Mouse (Mus musculus) ES-E14 (cell line): ENCODE measurements at regions not wholly inside any gene's neighbourhood (a gene's known extent, or its start where the extent isn't known, plus 50 kb on each side); places are given as distances from the start of the nearest gene placed in this dataset.

Source experiments
- DNase-seq: peaks from one replicate; pipeline ENCODE4 v3.0.0-alpha.2; 2013; ENCODE audit warnings: low read depth, low spot score
- H3K27ac ChIP-seq: 2 replicates; pipeline ENCODE4 v1.5.1; 2012; ENCODE audit warnings: low read depth, mild to moderate bottlenecking, low read length, moderate library complexity, mixed read lengths; ENCODE audit not compliant: poor library complexity, insufficient read depth, severe bottlenecking
- H3K36me3 ChIP-seq: 2 replicates; pipeline ENCODE4 v1.6.1; 2012; ENCODE audit warnings: mild to moderate bottlenecking, low read length, moderate library complexity, mixed read lengths; ENCODE audit not compliant: control insufficient read depth, poor library complexity, insufficient read depth, severe bottlenecking
- H3K4me1 ChIP-seq, 2 experiments: fragments of 150-350 bp in 1 of 2; sonication (generic) in 1 of 2; 2 replicates each; pipeline ENCODE4 v1.6.1; 2012; ENCODE audit warnings: low read length in 2 of 2, mild to moderate bottlenecking in 1 of 2, mixed read lengths in 1 of 2; ENCODE audit not compliant: control insufficient read depth in 2 of 2, insufficient read depth in 2 of 2, poor library complexity in 1 of 2
- H3K4me3 ChIP-seq, 2 experiments: fragments of 150-350 bp in 1 of 2; sonication (generic) in 1 of 2; 2 replicates each; pipeline ENCODE4 v1.5.1; 2012; ENCODE audit warnings: low read length in 2 of 2, low read depth in 1 of 2, mild to moderate bottlenecking in 1 of 2, mixed read lengths in 1 of 2; ENCODE audit not compliant: insufficient read depth in 1 of 2, poor library complexity in 1 of 2, severe bottlenecking in 1 of 2
- H3K9ac ChIP-seq: 2 replicates; pipeline ENCODE4 v1.6.1; 2012; ENCODE audit warnings: low read depth, mild to moderate bottlenecking, low read length, mixed read lengths; ENCODE audit not compliant: poor library complexity, insufficient read depth, severe bottlenecking
- H3K9me3 ChIP-seq: fragments of 150-350 bp; sonication (generic); 2 replicates; pipeline ENCODE4 v1.6.1; 2012; ENCODE audit warnings: low read depth, mild to moderate bottlenecking, low read length; ENCODE audit not compliant: control insufficient read depth, insufficient read depth
- CHD2 ChIP-seq: IDR thresholded peaks from 2 replicates; pipeline ENCODE4 v1.6.1; 2014; ENCODE audit warnings: mild to moderate bottlenecking, low read depth, low read length, inconsistent platforms
- HCFC1 ChIP-seq: IDR thresholded peaks from 2 replicates; pipeline ENCODE4 v1.6.1; 2012; ENCODE audit warnings: low read length, inconsistent platforms, borderline replicate concordance; ENCODE audit not compliant: insufficient read depth
- MAFK ChIP-seq: IDR thresholded peaks from 2 replicates; pipeline ENCODE4 v1.6.1; 2014; ENCODE audit warnings: mild to moderate bottlenecking, low read depth, low read length, inconsistent platforms; ENCODE audit not compliant: insufficient read depth
- ZC3H11A ChIP-seq: IDR thresholded peaks from 2 replicates; pipeline ENCODE4 v1.6.1; 2012; ENCODE audit warnings: low read depth, mild to moderate bottlenecking, inconsistent platforms, low read length, borderline replicate concordance
- ZNF384 ChIP-seq: IDR thresholded peaks from 2 replicates; pipeline ENCODE4 v1.6.1; 2012; ENCODE audit warnings: low read depth, low read length, inconsistent platforms
- in situ Hi-C, 2 experiments: fragments of 600-800 bp; cut with MboI; formaldehyde crosslinking; loops; one replicate each; pipeline ENCODE4 v1.15.1; 2025; ENCODE audit warnings: low sequenced_read_pairs in 2 of 2, inconsistent platforms in 1 of 2; ENCODE audit not compliant: unreplicated experiment in 2 of 2

DNA sequence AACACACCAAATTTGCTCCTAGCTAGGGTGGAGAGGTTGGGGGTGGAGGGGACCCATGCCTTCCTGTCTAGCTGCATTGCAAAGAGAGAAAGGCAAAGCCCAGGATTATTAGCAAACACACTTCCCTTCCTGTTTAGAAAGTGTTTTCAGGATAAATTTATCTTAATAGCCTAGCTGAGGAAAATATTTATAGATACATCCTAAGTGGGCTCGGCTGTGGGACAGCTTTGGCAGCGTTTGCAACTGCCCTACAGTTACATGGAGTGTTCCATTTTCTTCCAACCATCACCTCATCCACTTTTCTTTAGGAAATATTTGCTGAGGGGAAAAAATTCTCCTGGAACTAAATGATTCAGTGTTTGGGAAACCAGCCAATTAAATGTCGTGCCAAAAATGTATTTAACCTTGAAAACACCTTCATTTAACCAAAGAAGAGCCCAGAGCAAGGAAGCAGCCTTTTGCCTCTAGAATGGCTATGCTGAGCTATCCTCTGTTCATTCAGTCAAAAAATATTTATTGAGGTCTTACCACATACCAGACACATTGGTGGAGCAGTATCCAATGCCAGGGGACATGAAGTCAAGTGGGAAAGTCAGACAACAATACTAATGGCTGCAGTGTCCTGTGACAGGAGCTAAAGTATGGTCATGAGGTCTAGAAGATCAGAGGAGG, 291.6 kb downstream of the Abcc12 start:
- in situ Hi-C loops, result no loop called here
- no peak for DNase-seq
- H3K4me1 ChIP-seq, result no peaks in the 10 kb centered on the region
- no peak overlapping the region for H3K27ac ChIP-seq
- TF ChIP-seq ZC3H11A (no peak), MAFK (no peak), HCFC1 (no peak), CHD2 (no peak), ZNF384 (no peak)
- no peaks in the 10 kb centered on the region for H3K36me3 ChIP-seq
- no peak overlapping the region for H3K9ac ChIP-seq
- H3K9me3 ChIP-seq, result no peaks in the 10 kb centered on the region
- no peak overlapping the region for H3K4me3 ChIP-seq

DNA sequence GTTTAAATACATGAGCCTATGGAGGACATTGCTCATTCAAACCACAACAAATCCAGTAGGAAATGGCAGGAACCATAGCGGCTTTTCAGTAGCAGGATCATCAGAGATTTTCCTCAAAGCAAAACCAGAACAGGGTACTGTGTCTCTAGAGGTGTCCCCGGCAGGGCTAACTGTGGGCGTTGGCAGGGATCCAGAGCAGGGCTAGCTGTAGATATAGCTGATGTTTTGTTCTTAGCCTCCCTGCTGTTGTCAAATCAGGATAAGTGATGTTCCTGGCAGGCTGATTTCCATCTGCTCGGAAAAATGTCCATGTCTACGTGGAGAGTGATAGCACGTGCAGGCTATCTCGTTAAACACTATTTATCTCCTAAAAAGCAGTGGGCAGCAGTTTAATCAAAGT, 297.6 kb downstream of the Abcc12 start:
- H3K27ac ChIP-seq, result no peak overlapping the region
- no peak overlapping the region for H3K9ac ChIP-seq
- no peaks in the 10 kb centered on the region for H3K9me3 ChIP-seq
- no peak for DNase-seq
- no peaks in the 10 kb centered on the region for H3K36me3 ChIP-seq
- H3K4me3 ChIP-seq, result no peak overlapping the region
- no peaks in the 10 kb centered on the region for H3K4me1 ChIP-seq
- in situ Hi-C loops, result no loop called here
- TF ChIP-seq MAFK (no peak), ZC3H11A (no peak), HCFC1 (no peak), CHD2 (no peak), ZNF384 (no peak)

DNA sequence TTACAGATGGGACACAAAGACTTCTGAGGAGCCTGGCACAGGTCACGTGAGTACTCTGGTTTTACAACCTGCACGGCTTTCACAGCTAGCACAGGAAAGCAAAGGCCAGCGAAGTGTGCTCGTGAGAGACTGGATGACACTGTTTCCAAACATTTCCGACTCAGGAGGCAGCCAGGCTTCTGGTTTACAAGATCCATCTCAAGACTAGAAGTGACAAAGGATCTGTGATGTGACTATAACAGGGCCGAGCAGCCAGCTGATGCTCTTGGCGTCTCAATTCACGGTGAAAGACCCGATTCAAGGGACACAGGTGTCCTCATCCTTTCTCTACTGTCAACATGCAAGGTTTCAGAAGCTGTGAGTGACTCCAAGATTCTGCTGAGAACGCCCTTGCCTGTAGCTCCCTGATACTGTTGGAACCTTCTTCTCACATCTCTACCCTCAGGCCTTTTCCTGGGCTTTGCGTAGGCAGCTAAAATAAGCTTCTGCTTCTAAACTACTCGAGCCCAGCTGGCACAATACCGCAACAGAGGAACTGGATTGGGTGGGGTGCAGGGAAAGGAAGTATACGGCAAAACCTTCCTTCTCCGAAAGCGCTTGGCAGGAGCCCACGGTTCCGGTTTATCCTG, 300.3 kb downstream of the Abcc12 start:
- in situ Hi-C loops, result no loop called here
- no peaks in the 10 kb centered on the region for H3K4me1 ChIP-seq
- no peak overlapping the region for H3K27ac ChIP-seq
- no peaks in the 10 kb centered on the region for H3K9me3 ChIP-seq
- TF ChIP-seq HCFC1, result no peak
- no peak for TF ChIP-seq ZC3H11A
- TF ChIP-seq CHD2, result no peak
- TF ChIP-seq ZNF384, result no peak
- no peak for TF ChIP-seq MAFK
- no peak overlapping the region for H3K4me3 ChIP-seq
- H3K36me3 ChIP-seq, result no peaks in the 10 kb centered on the region
- no peak overlapping the region for H3K9ac ChIP-seq
- no peak for DNase-seq

DNA sequence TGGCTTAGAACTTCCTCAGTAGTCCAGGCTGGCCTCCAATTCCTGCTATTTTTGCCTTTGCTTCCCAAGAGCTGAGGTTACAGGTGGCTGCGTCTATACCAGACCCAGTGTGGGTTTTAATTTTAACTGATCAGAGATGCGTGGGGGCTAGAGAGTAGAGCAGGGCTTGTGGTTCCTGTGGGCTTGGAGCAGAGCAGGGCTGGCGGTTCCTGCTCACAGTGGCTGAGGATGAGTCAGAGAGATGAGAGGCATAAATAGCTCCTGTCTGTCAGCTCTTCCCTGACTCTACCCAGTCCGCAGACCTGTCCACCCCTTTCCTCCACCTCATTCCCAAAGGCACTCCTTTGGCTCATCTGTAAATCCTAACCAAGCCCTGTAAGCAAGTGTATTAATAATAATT, 304.8 kb downstream of the Abcc12 start:
- peaks cover 4 to 5% of the 10 kb centered on the region in 2 experiments; a peak in 2 of 4 replicates for H3K4me1 ChIP-seq
- no peak overlapping the region for H3K27ac ChIP-seq
- TF ChIP-seq MAFK (no peak), ZNF384 (no peak), HCFC1 (no peak), CHD2 (no peak), ZC3H11A (no peak)
- no peak overlapping the region for H3K9ac ChIP-seq
- DNase-seq, result no peak
- H3K36me3 ChIP-seq, result no peaks in the 10 kb centered on the region
- no peak overlapping the region for H3K4me3 ChIP-seq
- H3K9me3 ChIP-seq, result no peaks in the 10 kb centered on the region
- in situ Hi-C loops, result no loop called here
